Mouse (Mus musculus): Measurements from ENCODE around the gene Parp1.
"Not testable (repeated sequence)": the region's sequence is repeated elsewhere in the genome, so short reads cannot be mapped to it uniquely, and the experiment has no call there.

Parp1 gene

GRCm38 (mm10) chr1:180561187-180561586 is 7.5 kb upstream of the Parp1 start:
- DNase-seq: peak in 1 of 2 experiments; percentile 10

GRCm38 (mm10) chr1:180564885-180565284 is 3.8 kb upstream of the Parp1 start:
- no peak for DNase-seq

- DNase-seq: no peak
Observed at GRCm38 (mm10) chr1:180567761-180568160, 963 bp upstream of the Parp1 start.

GRCm38 (mm10) chr1:180568248-180568647 is 476 bp upstream of the Parp1 start:
- peak in 1 of 2 experiments; percentile 15 for DNase-seq

GRCm38 (mm10) chr1:180569453-180569852 is 729 bp downstream of the Parp1 start:
- DNase-seq: no peak

- DNase-seq: no peak
Observed at GRCm38 (mm10) chr1:180570181-180570580, 1.5 kb downstream of the Parp1 start.

- no peak for DNase-seq
Observed at GRCm38 (mm10) chr1:180571018-180571589, 2.4 kb downstream of the Parp1 start.

- DNase-seq: not testable (repeated sequence)
Observed at GRCm38 (mm10) chr1:180571721-180572120, 3.0 kb downstream of the Parp1 start.

- DNase-seq: no peak
Observed at GRCm38 (mm10) chr1:180572154-180572553, 3.4 kb downstream of the Parp1 start.

- DNase-seq: no peak
Observed at GRCm38 (mm10) chr1:180576524-180576923, 7.8 kb downstream of the Parp1 start.

- no peak for DNase-seq
Observed at GRCm38 (mm10) chr1:180577837-180578236, 9.1 kb downstream of the Parp1 start.

- no peak for DNase-seq
Observed at GRCm38 (mm10) chr1:180587792-180588442, 19.2 kb downstream of the Parp1 start.

GRCm38 (mm10) chr1:180600578-180600977 is 31.9 kb downstream of the Parp1 start:
- DNase-seq: no peak

GRCm38 (mm10) chr1:180601806-180602205 is 33.1 kb downstream of the Parp1 start:
- no peak for DNase-seq

GRCm38 (mm10) chr1:180604579-180604978 is 35.9 kb downstream of the Parp1 start:
- peak; percentile 10 to 24 for DNase-seq

- no peak for DNase-seq
Observed at GRCm38 (mm10) chr1:180606106-180606505, 37.4 kb downstream of the Parp1 start.

GRCm38 (mm10) chr1:180606796-180607577 is 38.3 kb downstream of the Parp1 start:
- no peak for DNase-seq

GRCm38 (mm10) chr1:180607578-180607879 is 38.8 kb downstream of the Parp1 start:
- no peak for DNase-seq

- not testable (repeated sequence) for DNase-seq
Observed at GRCm38 (mm10) chr1:180611842-180612241, 43.1 kb downstream of the Parp1 start.

GRCm38 (mm10) chr1:180616762-180617161 is 48.0 kb downstream of the Parp1 start:
- no peak for DNase-seq

- DNase-seq: no peak
Observed at GRCm38 (mm10) chr1:180622389-180622788, 53.7 kb downstream of the Parp1 start.

- peak; percentile 11 to 24 for DNase-seq
Observed at GRCm38 (mm10) chr1:180623911-180624310, 55.2 kb downstream of the Parp1 start.

GRCm38 (mm10) chr1:180626141-180626540 is 57.4 kb downstream of the Parp1 start:
- peak; percentile 62 to 72 for DNase-seq

- DNase-seq: not testable (repeated sequence)
Observed at GRCm38 (mm10) chr1:180637796-180638195, 69.1 kb downstream of the Parp1 start.

Measured in kidney, postnatal 4 days (tissue).